Mouse (Mus musculus) liver, embryonic 15.5 days (tissue): ENCODE results near the gene Abcg8. TPM values are rescaled to one million over a fixed set of nuclear protein-coding genes. Genes with fewer than 3 reads are reported as not detected.
A peak's percentile ranks its signal among the peaks of the same experiment; 100 is the strongest.

Experiments
- ATAC-seq: fragments of 200-750 bp; cut with Nextera tagmentation; 2 replicates; pipeline ENCODE4 v1.8.0; 2017; ENCODE audit warnings: moderate number of reproducible peaks, mild to moderate bottlenecking, moderate library complexity; ENCODE audit not compliant: insufficient read depth
- H3K27ac ChIP-seq: fragments of 300-500 bp; sonication (generic); replicated peaks from 2 replicates; pipeline ENCODE4 v1.5.1; 2015; ENCODE audit warnings: mild to moderate bottlenecking, inconsistent platforms
- H3K27me3 ChIP-seq: fragments of 300-500 bp; sonication (generic); 2 replicates; pipeline ENCODE4 v1.6.1; 2015; ENCODE audit warnings: mild to moderate bottlenecking, inconsistent platforms
- H3K36me3 ChIP-seq: fragments of 300-500 bp; sonication (generic); replicated peaks from 2 replicates; pipeline ENCODE4 v1.6.1; 2015; ENCODE audit warnings: moderate library complexity, mild to moderate bottlenecking, inconsistent platforms
- H3K4me1 ChIP-seq: fragments of 300-500 bp; sonication (generic); replicated peaks from 2 replicates; pipeline ENCODE4 v1.6.1; 2015; ENCODE audit warnings: inconsistent platforms
- H3K4me2 ChIP-seq: fragments of 300-500 bp; sonication (generic); 2 replicates; pipeline ENCODE4 v1.6.1; 2015; ENCODE audit warnings: moderate library complexity, mild to moderate bottlenecking, inconsistent platforms
- H3K4me3 ChIP-seq: fragments of 300-500 bp; sonication (generic); replicated peaks from 2 replicates; pipeline ENCODE4 v1.5.1; 2015; ENCODE audit warnings: mild to moderate bottlenecking, inconsistent platforms
- H3K9ac ChIP-seq: fragments of 300-500 bp; sonication (generic); 2 replicates; pipeline ENCODE4 v1.6.1; 2015; ENCODE audit warnings: moderate library complexity, mild to moderate bottlenecking, inconsistent platforms
- H3K9me3 ChIP-seq: fragments of 300-500 bp; sonication (generic); replicated peaks from 2 replicates; pipeline ENCODE4 v1.6.1; 2016; ENCODE audit warnings: inconsistent platforms
- WGBS: fragments of 180-500 bp; shearing (Covaris S2); methylation state at CpG from one replicate; pipeline ENCODE4 v1.1.7; 2015; ENCODE audit warnings: mixed read lengths; ENCODE audit not compliant: insufficient replicate concordance; 5-methylcytosine and 5-hydroxymethylcytosine counted together
- polyA plus RNA-seq: library from polyadenylated mRNA; unstranded; fragments of >200 nt; fragmentation: Nextera tagmentation; extraction: Ambion mirVana; gene quantifications from 2 replicates; pipeline ENCODE4 v1.2.1, GENCODE M21; 2015

The Abcg8 gene
- polyA plus RNA-seq, 1 experiment from 2014 or later = 0.56 TPM

GRCm38 (mm10) chr17:84682734-84683717, 6.9 kb downstream of the Abcg8 start, which contains the start of gene Abcg5:
Abcg5 (minus strand) TSS chr17:84683011.
- Histone ChIP-seq H3K9ac (no peak within 1 kb of the TSS), H3K9me3 (no peaks in the 10 kb centered on the region), H3K4me2 (no peak within 1 kb of the TSS), H3K4me1 (peaks cover 7% of the 10 kb centered on the region; the same call in 1 of the 2 replicates), H3K27me3 (no peaks in the 10 kb centered on the region; the same call in 1 of the 2 replicates), H3K4me3 (no peak within 1 kb of the TSS), H3K27ac (no peak within 1 kb of the TSS), H3K36me3 (no peaks in the 10 kb centered on the region)
- no peak for ATAC-seq
- WGBS = 57% methylated on average over 18 of the region's 18 CpGs

DNA sequence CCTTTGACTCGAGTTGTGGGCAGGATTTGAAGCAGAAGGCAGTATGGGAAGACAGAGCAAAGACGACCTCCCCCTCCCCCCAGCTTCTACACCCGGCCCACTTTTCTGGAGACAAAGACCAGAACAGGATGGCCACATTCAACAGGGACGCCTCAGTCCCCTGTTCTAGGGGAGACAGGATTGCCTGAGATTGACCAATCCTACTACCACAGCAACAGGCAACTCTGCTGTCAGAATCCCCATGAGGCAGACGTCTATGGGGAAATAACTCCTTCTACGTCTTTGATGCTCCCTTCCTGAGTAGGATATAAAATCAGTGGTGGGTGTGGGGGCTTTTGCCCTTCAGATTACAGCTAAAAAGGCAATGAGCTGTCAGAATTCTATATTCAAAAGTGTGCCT, 8.2 kb downstream of the Abcg8 start:
- Histone ChIP-seq H3K36me3 (no peaks in the 10 kb centered on the region), H3K9ac (no peak overlapping the region), H3K4me2 (no peak overlapping the region), H3K27me3 (no peaks in the 10 kb centered on the region; the same call in 1 of the 2 replicates), H3K4me1 (peaks cover 7% of the 10 kb centered on the region; the same call in 1 of the 2 replicates), H3K27ac (no peak overlapping the region), H3K9me3 (no peaks in the 10 kb centered on the region), H3K4me3 (no peak overlapping the region)
- ATAC-seq = no peak
- WGBS = 23% methylated on average over 6 of the region's 6 CpGs

DNA sequence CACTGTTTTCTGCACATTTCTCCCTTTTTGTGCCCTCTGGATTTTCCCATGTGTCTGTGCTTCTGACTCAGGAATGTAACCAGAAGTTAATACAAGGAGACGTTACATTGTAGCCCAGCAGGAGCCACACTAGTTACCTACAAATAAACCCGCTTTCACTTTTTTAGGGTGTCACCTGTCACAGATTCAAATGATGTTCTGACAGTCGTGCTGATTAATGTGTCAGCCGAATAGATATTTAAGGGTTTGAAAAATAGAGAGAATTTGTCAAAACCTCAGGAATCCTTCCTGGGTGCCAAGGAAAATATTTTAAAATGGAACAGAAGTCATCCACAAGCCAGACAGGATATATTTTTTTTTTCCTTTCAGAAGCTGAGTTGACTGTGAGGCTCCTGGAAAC, 9.2 kb downstream of the Abcg8 start:
- Histone ChIP-seq H3K9ac (no peak overlapping the region), H3K36me3 (no peaks in the 10 kb centered on the region), H3K4me3 (no peak overlapping the region), H3K9me3 (no peaks in the 10 kb centered on the region), H3K4me2 (no peak overlapping the region), H3K27ac (no peak overlapping the region), H3K27me3 (no peaks in the 10 kb centered on the region; the same call in 1 of the 2 replicates), H3K4me1 (peaks cover 7% of the 10 kb centered on the region; the same call in 1 of the 2 replicates)
- ATAC-seq = no peak
- WGBS = 63% methylated on average over 4 of the region's 4 CpGs

DNA sequence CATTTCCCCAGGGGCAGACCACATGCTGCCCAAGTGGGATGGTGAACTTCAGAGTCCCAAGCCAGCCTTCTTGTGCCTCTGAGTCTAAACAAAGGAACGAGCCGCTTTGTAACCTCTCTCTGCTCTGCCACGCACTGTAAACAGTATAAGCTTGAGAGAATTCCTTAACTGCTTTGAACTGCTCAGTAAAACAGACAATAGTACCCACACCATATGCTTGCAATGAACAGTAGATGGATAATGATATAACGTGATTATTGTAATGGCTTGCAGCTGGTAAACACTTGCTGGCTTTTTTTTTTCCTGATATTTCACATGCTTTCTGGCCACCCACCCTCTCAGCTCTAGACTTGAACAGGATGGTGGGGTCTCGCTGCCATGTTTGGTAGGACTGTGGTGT, 11.9 kb downstream of the Abcg8 start:
- 0 out of 2 replicates have a peak, but pooled peaks cover 3% of the 10 kb centered on the region for H3K4me1 ChIP-seq
- no peak overlapping the region for H3K27ac ChIP-seq
- H3K4me3 ChIP-seq = no peak overlapping the region
- H3K27me3 ChIP-seq = no peaks in the 10 kb centered on the region
- H3K4me2 ChIP-seq = no peak overlapping the region
- no peak for ATAC-seq
- H3K9me3 ChIP-seq = no peaks in the 10 kb centered on the region
- no peaks in the 10 kb centered on the region for H3K36me3 ChIP-seq
- H3K9ac ChIP-seq = no peak overlapping the region
- 71% methylated on average over 5 of the region's 5 CpGs for WGBS

- peak; percentile 33; the same call in 1 of the 2 replicates for ATAC-seq
- H3K4me1 ChIP-seq = 0 out of 2 replicates have a peak, but pooled peaks cover 3% of the 10 kb centered on the region
- WGBS = 44% methylated on average over 11 of the region's 11 CpGs
Observed at GRCm38 (mm10) chr17:84688834-84689233, 12.7 kb downstream of the Abcg8 start.

DNA sequence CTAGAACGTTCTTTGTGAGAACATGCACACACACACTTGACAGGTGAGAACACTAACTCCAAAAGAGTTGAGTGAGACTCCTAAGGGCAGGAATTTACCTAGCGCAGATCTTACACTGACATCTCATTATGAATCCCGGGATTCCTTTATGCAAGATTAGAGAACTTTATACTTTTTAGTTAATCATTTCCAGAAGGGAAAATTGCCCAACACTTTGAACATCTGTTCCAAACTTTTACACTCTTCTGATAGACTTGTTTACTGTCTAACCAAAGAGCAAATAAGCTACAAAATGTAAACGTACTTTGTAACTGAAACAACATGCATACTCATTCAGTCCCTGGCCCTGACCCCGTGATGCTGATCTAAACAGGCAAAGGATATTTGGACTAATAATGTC, 13.2 kb downstream of the Abcg8 start:
- 47% methylated on average over 5 of the region's 5 CpGs for WGBS
- Histone ChIP-seq H3K4me1 (peaks cover 2% of the 10 kb centered on the region; the same call in 1 of the 2 replicates), H3K4me2 (no peak overlapping the region), H3K27me3 (no peaks in the 10 kb centered on the region), H3K4me3 (no peak overlapping the region), H3K36me3 (no peaks in the 10 kb centered on the region), H3K9ac (no peak overlapping the region), H3K9me3 (no peaks in the 10 kb centered on the region), H3K27ac (peak overlapping the region; percentile 72)
- peak; percentile 69 for ATAC-seq

More at GRCm38 (mm10) chr17:84688834-84689233, 12.7 kb downstream of the Abcg8 start:
- no peak overlapping the region for H3K4me3 ChIP-seq
- no peaks in the 10 kb centered on the region for H3K27me3 ChIP-seq
- H3K9me3 ChIP-seq = no peaks in the 10 kb centered on the region
- no peaks in the 10 kb centered on the region for H3K36me3 ChIP-seq
- peak overlapping the region; percentile 49; the same call in 1 of the 2 replicates for H3K27ac ChIP-seq
- H3K9ac ChIP-seq = no peak overlapping the region
- H3K4me2 ChIP-seq = no peak overlapping the region

DNA sequence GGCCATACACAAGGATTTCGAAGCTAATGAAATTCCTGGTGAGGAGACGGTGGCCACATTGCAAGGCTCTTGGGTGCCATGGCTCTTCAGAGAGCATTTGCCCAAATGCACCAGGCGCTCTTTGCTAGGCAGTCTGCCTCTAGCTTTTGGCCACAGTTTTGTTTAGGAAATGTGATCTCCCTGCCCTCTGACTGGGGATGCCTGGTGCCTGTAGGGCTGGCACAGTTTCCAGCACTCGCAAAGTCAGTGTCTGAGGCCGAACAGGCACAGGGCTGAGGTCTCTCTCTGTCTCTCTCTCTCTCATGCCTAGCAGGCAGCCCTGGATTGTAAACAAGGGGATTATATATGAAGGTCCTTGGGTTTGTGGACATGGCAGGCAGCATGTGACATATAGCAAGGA, 14.0 kb downstream of the Abcg8 start:
- no peak for ATAC-seq
- no peaks in the 10 kb centered on the region for H3K27me3 ChIP-seq
- no peaks in the 10 kb centered on the region for H3K9me3 ChIP-seq
- H3K4me3 ChIP-seq = no peak overlapping the region
- H3K4me2 ChIP-seq = no peak overlapping the region
- H3K9ac ChIP-seq = no peak overlapping the region
- H3K4me1 ChIP-seq = peaks cover 3% of the 10 kb centered on the region; the same call in 1 of the 2 replicates
- no peaks in the 10 kb centered on the region for H3K36me3 ChIP-seq
- WGBS = 72% methylated on average over 5 of the region's 5 CpGs
- H3K27ac ChIP-seq = peak overlapping the region; percentile 72

DNA sequence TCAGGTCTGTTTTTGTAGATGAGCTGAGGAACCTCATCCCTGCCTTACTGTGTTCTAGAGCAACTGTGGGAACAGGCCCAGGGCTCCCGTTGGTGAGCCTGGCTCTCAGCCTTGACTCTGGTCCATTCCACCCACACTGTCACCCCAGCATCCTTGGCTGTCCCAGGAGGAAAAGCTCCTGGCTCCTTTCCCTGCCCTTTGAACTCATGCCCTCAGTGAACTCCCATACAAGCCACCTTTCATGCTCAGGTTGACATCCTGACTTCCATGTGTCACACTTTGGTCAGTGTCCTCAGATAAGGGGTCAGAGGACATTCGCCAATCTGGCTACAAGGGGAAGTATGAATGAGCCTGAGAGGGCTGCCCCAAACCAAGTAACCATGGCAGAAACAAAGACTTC, 17.6 kb downstream of the Abcg8 start:
- no peak overlapping the region for H3K4me3 ChIP-seq
- no peak overlapping the region for H3K27ac ChIP-seq
- no peaks in the 10 kb centered on the region for H3K27me3 ChIP-seq
- ATAC-seq = 0 out of 2 replicates have a peak, but pooled peaks have one; percentile 4
- 48% methylated on average over 2 of the region's 2 CpGs for WGBS
- no peak overlapping the region for H3K9ac ChIP-seq
- no peak overlapping the region for H3K4me2 ChIP-seq
- no peaks in the 10 kb centered on the region for H3K9me3 ChIP-seq
- H3K4me1 ChIP-seq = peaks cover 10% of the 10 kb centered on the region
- H3K36me3 ChIP-seq = no peaks in the 10 kb centered on the region

- Histone ChIP-seq H3K4me3 (no peak overlapping the region), H3K36me3 (no peaks in the 10 kb centered on the region), H3K4me1 (peaks cover 13% of the 10 kb centered on the region), H3K27me3 (no peaks in the 10 kb centered on the region), H3K9me3 (no peaks in the 10 kb centered on the region), H3K9ac (no peak overlapping the region), H3K4me2 (no peak overlapping the region), H3K27ac (no peak overlapping the region)
- no peak for ATAC-seq
- 62% methylated on average over 6 of the region's 6 CpGs for WGBS
Observed at GRCm38 (mm10) chr17:84696537-84696936, 20.4 kb downstream of the Abcg8 start.

GRCm38 (mm10) chr17:84698727-84699126, 22.6 kb downstream of the Abcg8 start:
- Histone ChIP-seq H3K27me3 (no peaks in the 10 kb centered on the region), H3K4me2 (no peak overlapping the region), H3K36me3 (peaks cover 2% of the 10 kb centered on the region; the same call in 1 of the 2 replicates), H3K4me1 (peaks cover 18% of the 10 kb centered on the region), H3K9me3 (no peaks in the 10 kb centered on the region), H3K9ac (no peak overlapping the region), H3K4me3 (no peak overlapping the region), H3K27ac (no peak overlapping the region)
- ATAC-seq = no peak
- 30% methylated on average over 5 of the region's 5 CpGs for WGBS

DNA sequence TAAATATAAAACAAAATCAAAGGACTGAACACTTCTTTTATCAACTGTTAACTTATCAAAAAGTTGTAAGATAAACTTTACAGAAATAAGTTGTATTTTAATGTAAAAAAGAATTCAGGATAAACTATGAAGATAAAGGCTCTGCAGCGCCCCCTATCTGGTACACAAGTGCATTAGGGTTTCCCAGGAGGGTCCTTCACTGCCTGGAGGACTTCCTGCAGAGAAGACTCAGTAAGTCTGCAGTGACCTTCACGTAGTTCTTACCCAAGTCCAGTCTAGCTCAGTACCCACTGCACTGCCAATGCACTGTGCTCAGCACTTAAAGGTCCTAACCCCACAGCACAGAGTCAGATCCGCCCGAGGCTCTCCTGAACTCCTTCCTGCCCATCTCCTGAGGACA, 31.3 kb downstream of the Abcg8 start:
- no peak for ATAC-seq
- no peak overlapping the region for H3K4me3 ChIP-seq
- H3K36me3 ChIP-seq = peaks cover 65% of the 10 kb centered on the region
- no peaks in the 10 kb centered on the region for H3K9me3 ChIP-seq
- H3K9ac ChIP-seq = no peak overlapping the region
- H3K27me3 ChIP-seq = no peaks in the 10 kb centered on the region
- H3K4me2 ChIP-seq = no peak overlapping the region
- H3K4me1 ChIP-seq = peaks cover 5% of the 10 kb centered on the region
- H3K27ac ChIP-seq = no peak overlapping the region
- 69% methylated on average over 4 of the region's 4 CpGs for WGBS
